Mouse (Mus musculus): ENCODE data around the gene Laptm5.

Gene Laptm5

GRCm38 (mm10) chr4:130921986-130922385 is 9.1 kb downstream of the Laptm5 start:
- no peak for DNase-seq

GRCm38 (mm10) chr4:130926274-130926673 is 13.3 kb downstream of the Laptm5 start:
- no peak for DNase-seq

DNA sequence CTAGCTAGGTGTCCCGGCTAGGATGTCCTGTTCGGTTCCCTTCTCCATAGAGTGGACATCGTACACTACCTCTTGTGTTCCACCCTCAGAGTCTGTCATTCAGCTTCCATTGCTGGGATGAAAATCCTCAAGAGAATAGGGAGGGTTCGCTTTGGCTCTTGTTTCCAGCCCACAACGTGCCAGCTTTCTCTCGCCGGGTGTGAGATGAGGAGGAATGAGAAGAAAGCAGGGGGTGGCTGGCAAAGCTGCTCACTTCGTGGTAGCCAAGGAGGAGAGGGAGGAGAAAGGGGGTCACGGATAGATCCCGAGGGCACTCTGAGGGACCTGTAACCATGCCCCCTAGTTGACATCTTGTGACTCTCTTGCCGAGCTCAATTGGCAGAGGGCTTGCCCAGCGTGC is 14.9 kb downstream of the Laptm5 start:
- DNase-seq, result no peak

GRCm38 (mm10) chr4:130942644-130943043 is 29.7 kb downstream of the Laptm5 start:
- DNase-seq, result no peak

GRCm38 (mm10) chr4:130944112-130944511 is 31.2 kb downstream of the Laptm5 start, which contains the start of gene Matn1:
TSS of gene Matn1 (plus strand) at chr4:130944385.
- no peak for DNase-seq

- no peak for DNase-seq
These were observed 31.9 kb downstream of the Laptm5 start for GRCm38 (mm10) chr4:130944779-130945178.

DNA sequence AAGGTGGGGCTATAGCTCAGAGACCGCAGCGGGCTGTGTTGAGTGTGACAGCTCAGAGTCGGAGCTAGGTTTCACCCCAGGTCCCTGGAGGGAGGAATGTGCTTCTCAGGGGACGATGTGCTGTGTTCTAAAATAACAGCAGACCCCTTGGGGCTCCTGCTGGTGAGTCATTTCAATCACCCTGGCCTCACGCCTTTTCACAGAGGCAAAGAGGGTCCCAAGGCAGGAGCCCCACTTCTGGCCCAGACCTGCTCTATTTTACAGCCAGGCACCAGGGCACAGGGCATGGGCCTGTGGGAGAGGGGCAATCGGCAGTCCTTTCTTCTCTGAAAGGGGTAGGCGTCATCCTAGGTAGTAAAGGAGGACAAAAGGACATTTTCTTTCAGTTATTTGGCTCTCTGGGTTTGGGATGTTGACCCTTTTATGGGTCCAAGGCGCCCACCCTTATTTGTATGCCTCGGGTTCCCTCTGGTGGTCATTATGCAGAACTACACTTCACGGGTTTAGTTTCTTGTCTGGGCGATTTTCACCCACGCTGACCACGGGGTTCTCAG is 34.2 kb downstream of the Laptm5 start:
- peak; percentile 82 for DNase-seq

DNA sequence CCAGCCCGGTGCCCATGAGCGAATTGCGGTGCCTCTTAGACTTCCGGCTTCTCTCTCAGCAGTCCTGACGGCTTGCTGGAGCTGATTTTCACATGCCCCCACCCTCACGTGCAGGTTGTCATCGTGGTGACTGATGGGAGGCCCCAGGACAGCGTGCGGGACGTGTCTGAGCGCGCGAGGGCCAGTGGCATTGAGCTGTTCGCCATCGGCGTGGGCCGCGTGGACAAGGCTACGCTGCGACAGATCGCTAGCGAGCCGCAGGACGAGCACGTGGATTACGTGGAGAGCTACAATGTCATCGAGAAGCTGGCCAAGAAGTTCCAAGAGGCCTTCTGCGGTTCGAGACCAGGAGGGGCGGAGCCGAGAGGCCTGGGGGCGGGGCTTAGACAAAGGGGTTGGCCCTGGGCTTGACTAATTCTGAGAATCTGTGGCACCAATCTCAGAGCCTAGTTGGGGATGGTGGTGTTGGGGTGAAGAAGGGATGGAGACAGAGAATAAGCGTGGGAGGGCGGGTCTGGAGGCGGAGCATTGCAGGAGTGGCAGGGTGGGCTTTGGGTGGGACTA is 37.0 kb downstream of the Laptm5 start:
- DNase-seq, result no peak

GRCm38 (mm10) chr4:130952531-130952930 is 39.6 kb downstream of the Laptm5 start:
- DNase-seq, result peak; percentile 58

- no peak for DNase-seq
These were observed 44.2 kb downstream of the Laptm5 start for GRCm38 (mm10) chr4:130957156-130957555.

GRCm38 (mm10) chr4:130958812-130959211 is 45.9 kb downstream of the Laptm5 start:
- no peak for DNase-seq

DNA sequence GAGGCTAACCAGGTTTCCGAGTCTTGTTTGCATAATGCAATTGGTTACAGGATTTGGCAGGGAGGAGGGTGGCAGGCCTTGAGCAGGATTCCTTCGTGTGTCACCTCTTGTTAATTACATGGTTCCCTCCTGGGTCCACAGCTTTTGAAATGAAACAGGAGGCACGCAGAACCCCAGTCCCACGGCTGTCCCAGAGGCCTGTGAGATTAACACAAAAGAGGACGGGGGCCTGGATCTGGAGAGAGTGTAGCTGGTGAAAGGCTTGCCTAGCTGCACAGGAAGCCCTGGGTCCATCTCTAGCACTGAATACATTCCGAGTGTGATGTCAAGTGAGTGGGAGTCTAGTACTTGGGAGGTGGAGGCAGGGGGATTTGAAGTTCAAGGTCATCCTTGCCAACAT is 46.8 kb downstream of the Laptm5 start:
- DNase-seq, result no peak

- DNase-seq, result peak; percentile 80
These were observed 47.3 kb downstream of the Laptm5 start for GRCm38 (mm10) chr4:130960118-130960734.

DNA sequence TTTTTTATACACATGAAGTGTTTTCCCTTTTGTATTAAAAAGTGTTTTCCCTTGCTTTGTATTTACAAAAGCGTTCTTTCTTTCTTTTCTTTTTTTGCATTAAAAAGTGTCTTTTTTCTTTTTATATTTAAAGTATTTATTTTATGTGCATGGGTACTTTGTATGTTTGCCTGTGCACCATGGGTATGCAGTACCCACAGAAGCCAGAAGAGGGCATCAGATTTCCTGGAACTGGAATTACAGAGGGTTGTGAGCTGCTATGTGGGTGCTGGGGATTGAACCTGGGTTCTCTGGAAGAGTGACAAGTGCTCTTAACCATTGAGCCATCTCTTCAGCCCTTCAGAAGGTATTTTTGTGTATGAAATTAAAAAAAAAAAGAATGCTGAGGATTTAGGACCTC is 58.4 kb downstream of the Laptm5 start:
- no peak for DNase-seq

DNA sequence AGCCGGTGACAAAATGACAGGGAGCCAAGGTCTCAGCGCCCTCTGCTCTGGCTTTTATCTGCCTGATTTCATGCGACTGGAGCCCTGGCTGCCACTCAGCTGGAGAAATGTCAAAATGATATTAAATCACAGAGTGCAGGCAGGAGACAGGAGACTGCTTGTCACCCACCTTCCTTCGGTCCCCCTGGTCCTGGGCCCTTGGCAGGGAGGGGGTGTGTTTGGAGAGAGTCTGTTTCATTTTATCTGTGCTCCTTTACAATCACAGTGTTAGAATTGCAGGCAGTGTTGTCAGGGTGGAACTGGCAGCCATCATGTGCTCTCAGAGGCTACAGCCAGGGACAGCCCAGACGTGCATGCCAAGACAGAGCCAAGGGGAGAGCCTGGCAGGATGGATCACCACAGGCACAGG is 59.5 kb downstream of the Laptm5 start:
- no peak for DNase-seq

GRCm38 (mm10) chr4:130973332-130974263 is 60.7 kb downstream of the Laptm5 start:
- no peak for DNase-seq

- DNase-seq, result no peak
These were observed 66.1 kb downstream of the Laptm5 start for GRCm38 (mm10) chr4:130978981-130979380.

DNA sequence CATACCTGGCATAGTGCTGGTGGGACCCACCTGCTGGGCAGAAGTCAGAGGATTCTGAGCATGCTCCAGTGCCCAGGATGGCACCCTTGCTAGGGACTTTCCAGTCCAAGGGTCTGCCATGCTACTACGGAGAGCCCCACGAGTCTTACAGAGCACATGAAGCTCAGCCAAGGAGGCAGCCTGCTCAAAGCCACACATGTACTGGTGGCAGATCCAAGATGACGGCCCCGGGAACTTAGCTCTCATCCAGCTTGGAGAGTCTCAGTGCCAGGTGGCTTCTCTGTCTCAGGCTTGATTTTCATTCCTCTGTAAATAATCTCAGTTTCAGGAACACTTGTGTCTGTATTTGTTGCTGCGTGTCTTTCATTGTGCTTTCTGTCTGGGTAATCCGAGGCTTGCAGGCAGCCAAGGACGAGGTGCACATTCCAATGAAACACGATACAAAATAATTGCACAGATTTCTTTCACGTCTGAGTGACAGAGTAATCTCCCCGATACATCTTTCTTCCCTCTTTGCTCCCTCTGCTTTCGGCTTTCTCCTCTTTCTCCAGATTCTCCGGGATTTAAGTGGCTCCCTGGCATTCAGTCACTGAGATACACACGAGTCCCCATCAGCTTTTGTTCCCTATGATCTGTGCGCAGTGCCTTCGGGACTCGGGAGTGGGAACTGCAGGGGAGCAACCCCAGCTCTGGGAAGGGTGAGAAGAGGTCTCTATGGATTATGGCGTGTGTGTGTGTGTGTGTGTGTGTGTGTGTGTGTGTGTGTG is 71.7 kb downstream of the Laptm5 start:
- DNase-seq, result no peak

Data from embryo, embryonic 11 days (tissue).